Mouse (Mus musculus): ENCODE data around the gene Ifi206.
"Not testable (repeated sequence)": the region's sequence is repeated elsewhere in the genome, so short reads cannot be mapped to it uniquely, and the experiment has no call there.

The Ifi206 gene

GRCm38 (mm10) chr1:173490812-173491480, at the start of gene Ifi206:
Gene Ifi206, minus strand, starts transcription at chr1:173491041.
- peak; percentile 40 to 44 for DNase-seq

GRCm38 (mm10) chr1:173535791-173536190, 45.0 kb upstream of the Ifi206 start, which contains the start of gene Ifi214:
Gene Ifi214, minus strand, starts transcription at chr1:173535957.
- DNase-seq = peak in 1 of 2 experiments; percentile 38

DNA sequence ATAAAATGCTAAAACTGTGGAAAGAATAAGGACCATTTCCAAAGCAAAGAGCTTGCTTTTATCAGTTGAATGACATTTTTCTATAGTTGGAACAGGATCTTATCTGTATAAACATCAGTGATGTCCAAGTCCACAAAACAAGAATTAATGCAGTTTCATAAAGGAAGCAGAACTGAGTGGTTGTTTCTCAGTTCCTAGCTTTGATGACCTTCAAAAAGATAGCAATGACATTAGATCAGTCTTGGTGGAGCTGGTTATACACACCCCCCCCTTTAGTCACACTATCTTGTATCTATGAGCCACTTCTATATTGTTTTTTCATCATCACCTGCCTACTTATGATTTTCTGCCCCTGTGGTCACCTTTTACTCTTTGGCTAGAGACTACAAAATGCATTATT, 30.6 kb upstream of the Ifi206 start:
- no peak for DNase-seq

- DNase-seq = not testable (repeated sequence)
Observed at GRCm38 (mm10) chr1:173510595-173510994, 19.8 kb upstream of the Ifi206 start.

- DNase-seq = not testable (repeated sequence)
Observed at GRCm38 (mm10) chr1:173491483-173491882, 642 bp upstream of the Ifi206 start.

GRCm38 (mm10) chr1:173481182-173481574, 9.7 kb downstream of the Ifi206 start:
- DNase-seq = not testable (repeated sequence)

DNA sequence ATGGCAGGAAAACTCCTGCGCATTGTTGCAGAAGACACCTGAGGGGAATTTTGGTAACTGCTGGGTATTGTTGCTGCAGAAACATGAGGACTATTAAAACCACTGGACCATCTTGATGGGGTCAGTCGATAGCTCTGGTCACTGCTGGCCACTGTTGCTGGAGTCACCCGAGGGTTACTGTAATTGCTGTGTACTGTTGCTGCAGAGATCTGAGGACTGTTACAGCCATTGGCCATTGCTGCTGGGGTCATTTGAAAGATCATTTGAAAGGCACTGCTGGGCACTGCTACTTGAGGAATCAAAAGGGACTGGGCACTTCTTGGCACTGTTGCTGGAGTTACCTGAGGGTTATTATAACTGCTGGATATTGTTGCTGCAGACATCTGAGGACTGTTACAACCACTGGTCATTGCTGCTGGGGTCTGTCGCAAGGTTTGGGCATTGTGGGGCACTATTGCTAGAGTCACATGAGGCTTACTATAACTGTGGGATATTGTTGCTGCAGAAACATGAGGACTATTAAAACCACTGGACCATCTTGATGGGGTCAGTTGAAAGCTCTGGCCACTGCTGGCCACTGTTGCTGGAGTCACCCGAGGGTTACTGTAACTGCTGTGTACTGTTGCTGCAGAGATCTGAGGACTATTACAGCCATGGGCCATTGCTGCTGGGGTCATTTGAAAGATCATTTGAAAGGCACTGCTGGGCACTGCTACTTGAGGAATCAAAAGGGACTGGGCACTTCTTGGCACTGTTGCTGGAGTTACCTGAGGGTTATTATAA, 10.3 kb downstream of the Ifi206 start:
- DNase-seq = not testable (repeated sequence)

GRCm38 (mm10) chr1:173456761-173457160, 34.1 kb downstream of the Ifi206 start:
- DNase-seq = no peak

GRCm38 (mm10) chr1:173456139-173456754, 34.6 kb downstream of the Ifi206 start:
- peak; percentile 46 to 58 for DNase-seq

- no peak for DNase-seq
Observed at GRCm38 (mm10) chr1:173451665-173452064, 39.2 kb downstream of the Ifi206 start.

DNA sequence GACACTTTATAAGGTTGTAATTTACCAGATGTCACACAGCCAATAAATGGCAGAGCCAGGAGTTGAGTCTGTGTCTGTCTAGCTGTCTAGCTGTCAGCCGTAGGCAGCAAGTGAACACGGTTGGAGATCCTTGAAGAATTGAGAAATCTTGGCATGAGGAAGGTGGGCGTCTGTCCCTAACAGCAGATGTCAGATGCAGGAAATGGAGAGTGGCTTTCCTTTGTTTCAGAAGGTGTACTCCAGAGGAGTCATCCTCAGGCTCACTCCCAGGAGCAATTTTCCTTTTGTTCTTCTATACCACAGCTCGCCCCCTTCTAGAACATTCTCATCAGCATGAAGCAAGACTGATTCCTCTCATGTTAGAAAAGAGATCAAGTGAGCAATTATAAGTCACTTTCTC, 40.2 kb downstream of the Ifi206 start:
- no peak for DNase-seq

DNA sequence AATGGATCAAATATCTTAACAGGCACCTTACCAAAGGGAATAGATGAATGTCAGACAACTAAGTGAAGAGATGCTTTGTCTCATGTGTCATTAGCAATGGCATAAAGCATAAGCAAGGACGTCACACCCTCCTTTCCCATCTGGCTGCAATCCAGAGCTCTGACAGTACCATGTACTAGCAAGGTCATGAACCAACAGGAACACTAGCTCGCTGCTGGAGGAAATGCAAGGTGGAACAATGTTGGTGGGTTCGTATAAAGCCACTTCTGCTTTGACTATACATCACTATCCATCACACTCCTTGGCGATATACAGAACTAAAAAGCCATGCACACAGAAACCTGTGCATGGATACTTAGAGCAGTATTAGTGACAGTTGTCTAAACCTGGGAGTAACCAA, 43.8 kb downstream of the Ifi206 start:
- DNase-seq = no peak

- DNase-seq = no peak
Observed at GRCm38 (mm10) chr1:173443061-173443460, 47.8 kb downstream of the Ifi206 start.

- DNase-seq = peak; percentile 66 to 72
Observed at GRCm38 (mm10) chr1:173441210-173441609, 49.6 kb downstream of the Ifi206 start.

GRCm38 (mm10) chr1:173440681-173441080, 50.2 kb downstream of the Ifi206 start:
- DNase-seq = peak; percentile 39 to 53

GRCm38 (mm10) chr1:173437161-173437953, 53.5 kb downstream of the Ifi206 start:
- DNase-seq = peak in 1 of 2 experiments; percentile 26

GRCm38 (mm10) chr1:173432411-173432810, 58.4 kb downstream of the Ifi206 start:
- no peak for DNase-seq

DNA sequence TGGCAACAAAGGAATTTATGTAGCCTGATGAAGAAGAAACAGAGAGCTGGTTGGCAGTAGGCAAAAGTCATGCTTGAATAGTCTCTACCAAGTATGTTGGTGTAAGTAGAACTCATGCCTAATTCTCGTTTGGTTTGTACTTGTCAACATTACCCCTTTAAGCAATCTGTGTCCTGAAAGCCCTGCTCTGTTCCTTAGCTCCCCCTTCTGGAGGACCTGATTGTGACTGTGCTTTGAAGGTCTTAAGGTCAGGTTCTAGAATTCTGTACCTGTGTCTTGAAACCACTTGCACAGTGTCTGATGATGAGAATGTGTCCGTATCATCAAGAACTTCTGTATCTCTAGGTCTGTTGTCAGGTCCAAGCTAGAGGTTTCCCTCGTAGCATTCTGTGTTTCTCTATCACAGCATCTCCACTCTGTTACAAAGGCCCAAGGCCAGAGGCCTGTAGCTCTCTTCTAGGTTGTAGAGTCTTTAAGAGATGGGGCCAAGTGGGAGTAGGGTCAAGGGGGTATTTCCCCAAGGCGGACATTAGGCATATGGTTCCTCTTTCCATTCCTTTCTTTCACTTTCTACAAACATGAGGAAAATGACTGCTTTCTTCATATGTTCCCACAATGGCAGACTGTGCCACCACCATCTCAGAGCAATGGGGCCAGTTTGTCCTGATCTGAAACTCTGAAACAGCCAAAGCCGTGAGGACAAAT, 60.7 kb downstream of the Ifi206 start:
- peak; percentile 55 to 58 for DNase-seq

DNA sequence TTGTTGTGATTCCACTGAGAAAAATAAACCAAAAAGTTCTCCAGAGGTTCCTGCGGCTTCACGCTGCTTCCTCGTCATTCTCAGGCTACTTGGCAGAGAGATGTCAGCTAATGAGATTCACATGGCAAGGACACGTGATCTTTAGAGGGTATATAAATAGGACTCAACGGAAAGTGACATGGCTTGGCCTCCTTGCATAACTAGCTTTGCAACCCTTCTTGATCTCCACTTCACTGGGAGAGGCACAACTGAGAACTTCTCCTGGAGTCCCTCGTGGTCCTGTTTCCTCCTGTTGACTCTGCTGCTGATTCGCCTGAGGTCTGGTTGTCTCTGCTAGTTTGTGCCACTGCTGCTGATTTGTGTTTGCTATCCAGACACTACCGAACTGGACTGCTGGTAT, 63.5 kb downstream of the Ifi206 start:
- DNase-seq = no peak

DNA sequence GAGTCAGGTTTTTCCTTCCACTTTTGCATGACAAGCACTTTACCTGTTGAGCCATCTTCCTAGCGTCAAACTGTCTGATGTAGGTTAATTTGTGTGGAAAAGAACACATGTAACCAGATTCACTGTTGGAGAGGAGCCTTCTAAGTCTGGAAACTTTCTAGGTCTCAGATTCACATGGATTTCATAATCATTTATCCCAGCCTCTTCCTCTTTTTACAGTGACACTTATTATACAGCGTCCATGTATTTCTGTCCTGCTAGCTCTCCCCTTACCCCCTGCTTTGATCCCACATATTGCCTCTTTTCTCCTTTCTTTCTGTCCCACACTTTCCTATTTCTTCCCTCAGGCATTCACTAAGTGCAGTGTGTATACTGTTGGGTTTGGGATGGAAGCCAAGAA, 64.5 kb downstream of the Ifi206 start:
- DNase-seq = no peak

- DNase-seq = peak; percentile 76 to 79
Observed at GRCm38 (mm10) chr1:173420374-173420773, 70.5 kb downstream of the Ifi206 start.

All from B cell, adult 2 months (primary cell).